Mouse (Mus musculus): ENCODE results near the gene Gnaq. TPM values are rescaled to one million over a fixed set of nuclear protein-coding genes. Genes with fewer than 3 reads are reported as not detected.

Gnaq gene
- polyA plus RNA-seq, 1 experiment from 2014 or later, result 7.0 TPM

DNA sequence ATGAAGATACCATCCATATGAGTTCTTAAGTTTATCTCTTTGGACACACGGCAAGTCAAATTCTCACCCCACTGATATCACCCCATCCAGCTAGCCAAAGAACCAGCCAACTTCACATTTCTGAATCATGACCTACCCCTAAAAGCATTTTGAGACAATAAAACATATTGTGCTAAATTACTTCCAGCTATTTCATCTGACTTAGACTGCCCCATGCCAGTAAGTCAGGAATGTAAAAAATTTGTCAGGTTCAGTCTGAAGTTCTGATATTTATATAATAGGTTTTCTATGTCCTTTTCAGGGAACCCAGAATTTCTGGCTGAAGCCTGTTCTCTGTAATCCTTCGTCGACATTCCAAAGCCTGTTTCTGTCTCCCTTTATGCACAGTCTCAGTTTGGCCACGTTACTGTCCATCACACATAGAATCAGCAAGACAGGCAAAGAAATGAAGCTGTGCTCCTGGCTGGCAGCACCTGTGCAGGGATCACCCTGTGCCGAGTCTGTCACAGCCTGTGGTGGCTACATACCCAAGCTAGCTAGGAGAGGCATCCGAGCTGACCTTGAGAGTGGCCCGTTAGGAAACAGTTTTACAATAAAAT, 233.9 kb downstream of the Gnaq start:
- DNase-seq (ENCODE audit: low spot score), result no peak

DNA sequence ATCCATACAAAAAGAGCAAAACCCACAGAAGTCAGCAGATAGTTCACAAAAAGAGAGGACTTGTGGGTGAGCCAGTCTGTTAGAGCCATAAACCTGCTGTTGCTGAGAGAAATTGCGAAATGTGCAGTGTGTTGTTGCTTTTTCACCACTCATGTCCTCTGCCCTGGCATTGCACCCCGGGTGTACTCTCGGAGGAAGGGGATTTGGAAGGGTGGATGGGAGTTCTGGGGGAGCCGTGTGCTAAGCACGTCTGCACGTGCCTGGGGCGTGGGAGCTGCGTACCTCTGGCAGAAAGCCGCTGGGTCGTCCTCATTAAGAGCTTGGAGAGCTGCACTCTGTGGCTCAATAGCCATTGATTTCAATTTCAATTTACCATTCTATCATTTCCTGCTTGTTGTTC, 234.6 kb downstream of the Gnaq start:
- DNase-seq (ENCODE audit: low spot score), result no peak

DNA sequence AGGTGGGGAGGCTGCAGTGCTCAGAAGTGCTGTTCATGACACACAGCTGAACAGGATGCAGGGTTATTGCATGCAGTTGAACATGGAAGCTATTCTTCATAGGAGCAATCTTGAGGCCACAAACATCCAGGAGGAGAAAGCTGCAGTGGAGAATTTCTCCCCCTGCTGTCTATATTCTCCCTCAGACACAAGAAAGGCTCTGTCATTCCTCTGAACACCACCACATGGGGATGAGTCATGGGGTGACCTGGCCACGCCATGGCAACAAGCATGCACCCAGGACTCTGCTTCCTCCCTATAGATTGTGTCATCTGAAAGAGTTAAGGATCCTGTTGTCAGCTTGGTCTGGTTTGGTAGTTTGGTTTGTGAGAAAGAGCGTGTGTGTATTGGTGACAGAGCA, 239.0 kb downstream of the Gnaq start:
- DNase-seq (ENCODE audit: low spot score), result no peak

DNA sequence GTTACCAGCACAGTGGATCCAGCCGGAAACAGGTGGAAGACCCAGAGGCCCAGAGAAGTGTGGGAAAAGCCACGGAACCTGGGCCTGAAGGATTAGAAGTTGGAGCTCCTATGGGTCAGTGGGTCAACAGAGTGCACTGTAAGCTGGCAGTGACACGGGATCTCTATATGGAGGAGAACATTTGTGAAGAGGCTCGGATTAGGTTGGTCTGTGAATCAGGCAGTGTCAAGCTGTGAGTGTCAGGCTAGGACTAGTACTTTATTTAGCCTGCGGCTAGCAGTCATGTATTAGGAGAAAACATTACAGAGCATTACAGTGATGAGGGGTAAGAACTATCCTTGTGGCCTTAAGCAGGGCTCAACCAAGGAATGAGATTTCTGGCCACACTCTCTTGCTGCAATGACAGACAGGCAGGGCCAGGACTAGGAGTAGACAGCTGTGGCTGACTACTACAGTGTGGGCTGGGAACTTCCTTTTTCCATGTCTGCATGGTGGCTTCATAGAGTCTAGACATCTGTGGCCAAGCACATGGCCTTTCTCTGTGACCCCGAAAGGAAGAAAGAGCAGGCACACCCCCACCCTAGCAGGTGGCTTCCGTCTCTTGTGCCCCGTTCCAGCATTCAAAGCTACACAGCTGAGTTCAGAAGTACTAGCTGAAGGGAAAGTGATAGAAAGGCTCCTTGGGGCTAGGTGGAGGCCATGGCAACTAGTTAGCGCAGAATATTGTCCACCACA, 240.3 kb downstream of the Gnaq start:
- DNase-seq (ENCODE audit: low spot score), result peak; percentile 85

DNA sequence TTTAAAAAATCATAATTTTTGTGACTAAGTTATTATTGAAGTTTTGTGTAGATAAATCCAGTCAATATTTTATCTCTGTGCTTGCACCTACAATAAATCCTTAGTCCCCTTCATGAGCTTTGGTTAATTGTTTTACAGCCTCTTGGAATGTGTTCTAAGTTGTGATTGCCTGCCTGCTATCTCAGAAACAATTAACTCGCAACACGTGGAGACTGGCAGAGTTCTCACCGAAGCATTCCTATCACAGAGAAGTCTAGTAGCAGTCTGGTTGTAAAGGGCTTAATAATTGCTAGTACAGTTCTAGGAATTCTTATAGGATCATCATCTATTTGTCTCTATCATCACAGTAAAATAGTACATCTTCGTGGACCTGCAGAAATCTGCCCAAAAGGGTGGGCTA, 243.2 kb downstream of the Gnaq start:
- no peak for DNase-seq (ENCODE audit: low spot score)

DNA sequence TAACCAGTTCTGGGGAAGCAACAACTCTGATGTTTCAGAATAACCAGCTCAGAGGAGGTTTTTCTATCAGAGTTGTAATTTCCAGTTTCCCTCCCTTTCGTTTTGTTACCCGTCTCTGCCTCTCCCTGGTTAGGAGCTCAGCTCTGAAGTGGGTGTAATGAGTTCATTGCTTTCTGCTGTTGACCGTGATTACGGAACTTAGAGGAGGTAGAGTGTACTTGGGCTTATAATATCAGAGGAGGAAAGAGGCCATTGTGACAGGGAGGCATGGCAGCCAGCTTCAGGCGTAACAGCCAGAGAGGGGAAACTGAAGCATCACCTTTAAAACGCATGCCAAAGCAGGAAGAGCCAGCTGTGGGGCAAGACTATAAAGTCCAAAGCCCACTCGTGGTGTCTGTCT, 245.9 kb downstream of the Gnaq start:
- no peak for DNase-seq (ENCODE audit: low spot score)

GRCm38 (mm10) chr19:16379687-16380086, 247.1 kb downstream of the Gnaq start:
- DNase-seq (ENCODE audit: low spot score), result no peak

- DNase-seq (ENCODE audit: low spot score), result peak; percentile 21
Observed at GRCm38 (mm10) chr19:16382392-16382791, 249.8 kb downstream of the Gnaq start.

DNA sequence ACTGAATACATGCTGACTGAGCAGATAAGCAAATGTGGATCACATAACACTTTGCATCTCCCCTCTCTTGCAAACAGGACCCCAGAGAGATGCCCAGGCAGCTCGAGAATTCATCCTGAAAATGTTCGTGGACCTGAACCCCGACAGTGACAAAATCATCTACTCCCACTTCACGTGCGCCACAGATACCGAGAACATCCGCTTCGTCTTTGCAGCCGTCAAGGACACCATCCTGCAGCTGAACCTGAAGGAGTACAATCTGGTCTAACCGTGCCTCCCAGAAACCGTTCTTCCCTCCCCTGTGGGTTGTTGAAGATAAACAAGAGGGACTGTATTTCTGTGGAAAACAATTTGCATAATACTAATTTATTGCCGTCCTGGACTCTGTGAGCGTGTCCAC, 250.5 kb downstream of the Gnaq start:
- no peak for DNase-seq (ENCODE audit: low spot score)

GRCm38 (mm10) chr19:16384094-16384493, 251.5 kb downstream of the Gnaq start:
- no peak for DNase-seq (ENCODE audit: low spot score)

- no peak for DNase-seq (ENCODE audit: low spot score)
Observed at GRCm38 (mm10) chr19:16384957-16385356, 252.3 kb downstream of the Gnaq start.

DNA sequence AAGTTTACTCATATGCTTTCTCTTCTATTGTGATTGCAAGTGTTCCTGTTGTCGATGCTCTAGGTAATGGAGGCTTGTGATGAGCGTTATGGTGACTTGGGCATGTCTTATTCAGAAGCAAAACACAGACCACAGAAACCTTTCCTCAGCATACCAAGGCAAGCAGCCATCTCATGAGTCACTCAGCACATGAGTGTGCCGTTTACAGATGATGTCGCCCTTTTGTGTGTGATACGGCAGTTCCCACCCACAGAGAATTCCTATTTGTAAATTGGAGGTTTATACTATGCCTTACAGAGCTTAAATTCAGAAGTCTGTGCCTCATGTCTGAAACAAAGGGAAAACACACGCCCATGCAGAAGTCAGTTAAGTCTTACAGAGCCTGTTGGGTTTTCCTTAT, 253.9 kb downstream of the Gnaq start:
- no peak for DNase-seq (ENCODE audit: low spot score)

DNA sequence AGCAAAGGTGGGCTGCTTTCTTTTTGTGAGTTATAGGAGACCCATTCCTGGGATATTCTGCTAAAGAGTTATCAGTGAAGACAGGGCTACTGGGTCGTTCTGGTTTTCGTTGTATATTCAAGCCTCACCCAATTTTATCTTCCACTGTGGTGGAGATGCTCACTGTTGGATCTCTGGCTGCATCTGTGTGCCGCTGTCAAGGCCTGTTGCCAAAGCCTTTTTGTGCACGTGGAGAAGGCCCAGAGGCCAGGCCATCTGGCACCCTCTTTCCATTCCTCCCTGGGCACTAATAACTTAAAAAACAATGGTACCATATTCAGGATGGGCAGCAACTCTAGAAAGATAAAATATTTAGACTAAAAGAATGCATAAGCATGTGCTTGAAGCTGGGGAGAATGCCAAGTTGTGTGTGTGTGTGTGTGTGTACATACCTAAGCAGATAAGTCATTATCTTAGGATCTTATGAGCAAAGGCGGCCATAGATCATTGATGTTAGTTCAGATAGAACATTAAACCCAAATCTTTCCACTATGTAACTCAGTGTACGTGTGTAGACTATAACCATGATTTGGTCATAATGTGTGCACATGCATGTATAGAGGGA, 257.7 kb downstream of the Gnaq start:
- no peak for DNase-seq (ENCODE audit: low spot score)

- DNase-seq (ENCODE audit: low spot score), result no peak
Observed at GRCm38 (mm10) chr19:16394381-16394780, 261.8 kb downstream of the Gnaq start.

- DNase-seq (ENCODE audit: low spot score), result no peak
Observed at GRCm38 (mm10) chr19:16403101-16403500, 270.5 kb downstream of the Gnaq start.

GRCm38 (mm10) chr19:16407727-16408126, 275.1 kb downstream of the Gnaq start:
- DNase-seq (ENCODE audit: low spot score), result no peak

DNA sequence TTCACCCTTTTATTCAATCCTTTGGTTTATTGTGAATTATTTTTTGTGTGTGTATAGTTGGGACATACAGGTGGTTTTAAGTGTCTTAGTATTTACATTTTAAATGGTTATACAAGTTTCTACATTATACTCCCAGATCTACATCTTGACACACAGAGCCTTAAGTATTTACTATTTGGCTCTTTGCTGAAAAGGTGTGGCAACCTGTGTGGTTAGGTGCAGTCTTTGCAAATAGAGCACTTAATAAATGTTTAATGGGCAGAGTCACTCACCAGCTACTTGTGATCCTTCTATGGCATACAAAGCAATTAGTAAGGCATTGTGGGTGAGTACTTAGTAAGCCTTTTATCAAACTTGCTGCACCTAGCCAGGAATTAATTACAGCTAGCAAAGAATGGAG, 278.7 kb downstream of the Gnaq start:
- no peak for DNase-seq (ENCODE audit: low spot score)

DNA sequence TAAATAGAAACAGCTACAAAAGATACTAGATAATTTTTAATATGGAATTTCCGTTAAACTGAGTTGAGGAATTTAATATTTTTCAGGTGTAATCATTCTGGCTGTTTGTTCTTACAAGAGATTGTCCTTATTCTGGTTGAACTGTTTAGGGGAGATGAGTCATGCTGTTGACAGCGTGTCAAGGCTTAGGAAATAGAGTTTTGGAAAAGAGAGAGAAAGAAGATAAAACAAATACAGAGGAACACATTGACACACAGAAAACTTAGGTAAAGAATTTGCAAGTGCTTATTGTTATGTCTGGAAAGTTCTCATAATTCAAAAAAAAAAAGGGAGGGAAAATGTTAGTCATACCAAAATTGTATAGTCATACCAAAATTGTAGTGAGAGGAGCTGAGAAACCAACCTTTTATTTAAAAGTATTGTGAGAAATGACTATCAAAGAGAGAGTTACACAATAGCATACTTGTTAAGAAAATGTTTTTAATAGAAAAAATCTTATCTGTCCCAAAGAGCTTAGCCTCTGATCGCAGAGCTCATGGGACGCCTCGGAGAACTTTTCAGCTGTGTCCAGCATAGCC, 285.5 kb downstream of the Gnaq start:
- no peak for DNase-seq (ENCODE audit: low spot score)

DNA sequence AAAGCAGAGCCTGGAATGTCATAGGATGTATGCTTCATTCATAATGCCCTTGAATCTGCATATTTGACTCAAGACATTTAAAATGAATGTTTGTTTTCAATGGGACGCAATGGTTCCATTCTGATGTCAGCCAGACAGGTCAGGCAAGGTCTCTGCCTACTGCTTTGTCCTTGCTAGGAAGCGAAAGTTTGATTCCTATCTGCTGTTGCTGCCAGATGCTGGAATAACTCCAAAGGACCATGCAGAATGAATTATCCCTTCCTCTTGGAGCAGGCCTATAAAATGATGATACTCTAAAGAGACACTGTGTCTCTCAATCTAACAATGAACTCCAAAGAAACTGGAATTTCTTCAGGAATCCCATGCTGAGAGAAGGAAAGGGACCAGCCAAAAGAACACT, 293.0 kb downstream of the Gnaq start:
- DNase-seq (ENCODE audit: low spot score), result no peak

- no peak for DNase-seq (ENCODE audit: low spot score)
Observed at GRCm38 (mm10) chr19:16431368-16431767, 298.7 kb downstream of the Gnaq start.

- DNase-seq (ENCODE audit: low spot score), result no peak
Observed at GRCm38 (mm10) chr19:16434879-16435278, 302.2 kb downstream of the Gnaq start.

DNA sequence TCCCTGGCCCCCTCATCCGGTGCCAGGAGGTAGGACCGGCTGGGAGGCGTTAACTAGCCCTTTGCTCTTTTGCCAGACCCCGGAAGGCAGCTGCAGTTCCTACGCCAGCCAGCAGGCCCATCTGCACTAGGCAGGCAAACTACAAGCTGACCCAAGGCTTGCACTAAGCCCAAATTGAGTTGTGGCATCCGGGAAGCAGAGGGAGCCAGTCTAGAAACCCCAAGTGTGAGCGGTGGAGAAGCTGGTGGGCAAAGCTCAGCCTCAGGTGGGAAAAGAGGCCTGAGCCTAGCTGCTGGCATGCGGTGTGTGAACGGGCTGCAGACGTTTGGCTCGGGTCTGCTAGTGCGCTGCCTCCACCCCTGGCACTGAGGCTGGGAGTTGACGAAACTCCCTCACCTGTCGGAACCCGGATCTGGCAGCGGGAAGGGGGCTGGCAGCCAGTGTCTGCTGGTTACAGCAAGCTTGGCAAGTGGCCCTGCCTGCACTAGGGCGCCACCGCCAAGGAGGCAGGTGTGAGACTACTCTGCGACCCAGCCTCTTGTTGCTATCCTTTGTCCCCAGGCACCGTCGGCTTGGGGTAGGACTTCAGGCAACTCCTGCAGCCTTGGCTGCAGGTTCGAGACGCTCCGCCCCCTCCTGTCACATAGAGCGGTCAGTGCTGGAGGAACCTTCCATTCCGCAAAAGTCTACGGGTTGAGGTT, 303.1 kb downstream of the Gnaq start, which contains the start of gene Gna14:
Gene Gna14 (plus strand): TSS at position 232 of the 701 bp plus-strand sequence.
- peak; percentile 61 for DNase-seq (ENCODE audit: low spot score)

Measured in thymus, postnatal 0 days (tissue).